Mouse (Mus musculus): ENCODE measurements at regions not wholly inside any gene's neighbourhood (a gene's known extent, or its start where the extent isn't known, plus 50 kb on each side); places are given as distances from the start of the nearest gene placed in this dataset.
A peak's percentile ranks its signal among the peaks of the same experiment; 100 is the strongest.

DNA sequence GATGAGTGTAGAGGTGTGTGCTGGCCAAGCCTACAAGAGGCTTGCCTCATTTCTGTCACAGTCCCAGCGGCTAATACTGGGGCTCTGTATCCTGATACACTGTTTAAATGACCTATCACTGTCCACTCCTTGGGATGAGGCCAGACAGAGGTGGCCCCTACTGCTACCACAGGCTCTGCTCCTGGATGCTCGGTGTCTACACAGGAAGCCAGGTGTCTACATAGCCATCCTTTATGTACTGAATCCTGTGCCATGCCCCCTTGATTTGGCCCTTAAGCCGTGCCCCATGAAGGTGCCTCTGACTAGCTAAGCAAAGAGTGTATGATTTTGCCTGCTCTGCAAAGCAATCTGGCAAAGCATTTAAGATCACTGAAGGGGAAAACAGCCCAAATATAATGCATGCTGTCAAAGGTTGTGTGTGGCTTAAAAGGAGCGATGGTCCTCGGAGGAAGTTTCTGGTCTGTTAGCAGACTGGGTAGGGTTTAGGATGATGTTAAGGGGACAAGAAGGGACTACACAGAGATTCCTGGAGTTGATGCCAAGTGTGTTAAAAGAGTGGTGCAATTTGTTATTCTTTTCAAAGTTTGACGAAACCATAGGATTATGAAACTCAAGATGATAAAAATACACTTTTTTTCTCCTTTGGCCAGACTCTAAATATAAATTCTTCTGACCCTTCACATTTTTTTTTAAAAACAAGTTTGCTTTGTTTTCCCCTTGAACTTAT is 104.2 kb downstream of the E030025P04Rik start:
- peak; percentile 3 to 16 for DNase-seq

DNA sequence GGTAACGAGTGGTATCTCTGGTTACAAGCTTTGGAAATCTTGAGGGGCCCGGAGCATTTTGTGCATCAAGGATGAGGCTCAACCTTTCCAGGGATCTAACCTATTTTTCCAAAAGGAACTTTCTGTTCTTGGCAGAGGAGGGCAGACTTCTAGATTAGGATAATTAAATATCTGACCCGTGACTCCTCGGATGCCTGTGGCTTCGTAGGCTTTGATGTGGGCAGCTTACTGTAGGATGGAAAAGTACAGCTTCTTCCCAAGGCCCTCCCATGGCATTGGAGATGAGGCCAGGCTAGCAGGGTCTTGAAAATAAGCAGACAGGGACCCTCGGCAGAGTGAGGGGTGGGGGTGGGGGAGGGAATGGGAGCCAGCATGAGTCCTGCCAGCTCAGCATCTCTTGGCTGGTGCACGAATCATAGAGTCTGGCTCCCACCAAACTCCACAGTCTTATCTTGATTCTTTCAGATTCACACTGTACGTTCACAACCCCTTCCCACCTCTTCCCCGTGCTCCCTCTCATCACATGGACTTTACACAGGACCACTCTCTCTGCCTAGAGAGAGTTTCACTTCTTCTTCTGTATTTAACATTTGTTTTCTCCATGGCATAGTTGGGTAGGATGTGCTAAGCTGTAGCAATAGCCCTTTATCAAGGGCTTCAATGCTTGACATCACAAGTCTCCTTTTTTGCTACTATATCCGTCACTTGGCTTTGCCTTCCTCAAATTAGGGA is 104.9 kb downstream of the E030025P04Rik start:
- DNase-seq: peak in 1 of 2 experiments; percentile 8

DNA sequence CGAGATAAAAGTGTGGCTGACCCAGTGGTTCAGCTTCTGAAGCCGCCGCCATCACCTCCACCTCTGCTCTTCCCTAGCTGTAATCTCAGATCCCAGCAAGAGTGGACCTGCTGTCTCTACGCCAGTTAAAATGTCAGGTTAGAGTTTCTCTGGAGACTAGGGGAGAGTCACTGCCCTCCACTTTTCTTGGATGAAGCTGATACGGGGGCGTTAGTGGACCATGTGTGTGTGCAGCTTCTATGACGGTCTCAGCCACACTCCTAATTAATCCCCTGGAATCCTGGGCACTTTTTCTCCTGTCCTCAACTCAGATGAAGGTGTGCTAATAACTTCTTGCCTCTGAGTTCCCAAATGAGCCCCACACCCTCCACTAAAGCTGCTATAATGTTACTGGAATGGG is 106.0 kb downstream of the E030025P04Rik start:
- no peak for DNase-seq

DNA sequence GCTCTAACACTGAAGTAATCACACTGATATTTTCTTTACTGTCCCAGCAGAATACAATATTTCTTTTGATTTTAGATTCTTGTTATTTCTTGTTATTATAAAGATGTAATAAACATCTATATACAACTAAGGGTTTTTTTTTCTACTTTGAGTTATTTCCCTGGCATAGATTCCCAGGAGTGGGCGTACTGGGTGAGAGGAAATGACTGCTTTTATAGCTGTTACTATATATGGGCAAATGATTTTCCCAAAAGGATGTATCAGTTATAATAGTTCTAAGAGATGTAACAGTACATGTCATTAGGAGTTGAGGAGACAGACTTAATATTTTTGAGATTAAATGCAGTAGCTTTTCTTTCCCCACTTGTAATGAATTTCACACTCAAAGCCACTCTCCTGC is 109.6 kb downstream of the E030025P04Rik start:
- no peak for DNase-seq

DNA sequence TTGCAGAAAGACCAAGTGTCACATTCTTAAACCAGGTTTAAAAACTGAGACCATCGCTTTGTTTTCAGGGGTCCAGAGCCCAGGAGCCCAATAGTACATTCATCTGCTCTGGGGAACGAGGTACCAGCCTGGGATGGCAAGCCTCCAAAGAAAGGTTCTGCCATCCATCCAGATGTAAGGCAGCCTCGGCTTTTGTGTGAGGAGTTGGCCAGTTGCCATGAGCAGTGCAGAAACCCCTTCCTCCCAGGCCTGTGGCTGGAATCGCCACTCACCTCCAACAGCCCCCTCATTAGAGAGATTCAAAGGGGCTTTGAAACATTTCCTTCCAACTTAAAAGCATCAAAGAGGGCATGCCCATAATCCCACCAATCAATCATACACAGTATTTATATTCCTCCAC is 110.1 kb downstream of the E030025P04Rik start:
- no peak for DNase-seq

DNA sequence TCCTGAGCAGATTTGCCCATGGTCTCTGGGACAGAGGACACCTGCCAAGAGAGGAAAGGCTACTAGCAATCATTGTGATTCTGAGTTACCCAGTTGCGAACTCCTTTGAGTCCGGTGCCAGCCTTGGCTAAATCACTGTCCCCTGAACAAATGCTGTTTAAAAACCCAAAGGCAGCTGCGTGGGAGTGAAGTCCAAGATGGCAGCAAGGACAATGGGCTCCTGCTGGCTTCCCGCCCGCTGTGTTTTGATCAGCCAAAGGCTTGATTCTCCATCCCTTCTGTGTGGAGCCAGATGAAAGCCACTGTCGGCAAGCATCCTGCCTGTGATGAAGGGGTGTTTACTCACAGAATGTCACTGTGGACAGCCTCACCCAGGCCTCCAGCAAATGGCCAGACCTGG is 111.4 kb downstream of the E030025P04Rik start:
- peak in 1 of 2 experiments; percentile 5 for DNase-seq

DNA sequence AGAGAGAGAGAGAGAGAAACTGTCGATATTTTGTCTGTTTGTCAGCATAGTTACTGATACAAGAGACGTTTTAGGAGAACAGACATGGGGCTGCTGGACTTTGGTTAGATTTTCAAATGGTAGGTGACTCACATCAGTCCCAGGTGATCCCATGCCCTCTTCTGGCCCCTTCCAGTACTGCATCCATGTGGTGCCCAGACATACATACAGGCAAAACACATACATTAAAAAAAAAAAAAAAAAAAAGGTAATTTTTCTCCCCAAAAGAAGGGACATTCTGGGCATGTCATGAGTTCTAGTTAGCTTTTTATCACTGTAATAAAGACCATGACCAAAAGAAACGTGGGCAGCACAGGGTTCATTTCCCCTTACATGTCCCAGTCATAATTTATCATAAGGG is 110.3 kb downstream of the Axin2 start:
- DNase-seq: peak; percentile 42 to 53

DNA sequence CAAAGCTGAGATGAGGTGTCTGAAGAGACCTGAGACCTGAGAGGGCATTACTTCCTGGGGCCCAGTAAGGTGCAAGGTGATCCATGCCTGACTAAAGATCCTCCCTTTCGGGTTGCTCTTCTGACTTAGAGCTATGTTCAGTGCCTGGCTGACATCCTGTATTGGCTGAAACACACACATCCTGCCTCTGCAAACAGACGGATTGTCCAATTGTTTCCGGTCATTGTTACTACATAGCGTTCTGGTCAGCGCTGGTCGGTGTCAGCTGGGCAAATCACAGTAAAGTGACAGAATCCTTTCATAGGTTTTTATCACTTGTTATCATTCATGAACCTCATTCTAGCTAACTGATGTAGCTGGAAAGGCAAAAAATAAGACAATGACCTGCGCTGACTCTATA is 109.7 kb downstream of the Axin2 start:
- DNase-seq: no peak

DNA sequence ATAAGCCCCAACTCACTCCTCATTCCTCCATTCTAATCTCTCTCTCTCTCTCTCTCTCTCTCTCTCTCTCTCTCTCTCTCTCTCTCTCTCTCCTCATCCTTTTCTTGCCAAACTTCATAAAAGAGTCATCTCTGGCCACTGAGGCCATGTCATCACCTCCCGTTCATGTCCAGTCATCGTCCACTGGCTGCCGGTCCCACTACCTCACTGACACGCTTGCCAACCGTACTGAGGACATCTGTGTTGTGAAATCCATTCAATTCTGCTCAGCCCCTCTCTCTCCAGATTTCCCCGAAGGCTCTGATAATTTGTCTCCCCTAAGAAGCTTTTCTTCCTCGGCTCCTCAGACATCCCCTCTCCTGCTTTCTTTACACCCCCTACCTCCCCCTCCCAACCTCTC is 94.7 kb downstream of the Axin2 start:
- no peak for DNase-seq

DNA sequence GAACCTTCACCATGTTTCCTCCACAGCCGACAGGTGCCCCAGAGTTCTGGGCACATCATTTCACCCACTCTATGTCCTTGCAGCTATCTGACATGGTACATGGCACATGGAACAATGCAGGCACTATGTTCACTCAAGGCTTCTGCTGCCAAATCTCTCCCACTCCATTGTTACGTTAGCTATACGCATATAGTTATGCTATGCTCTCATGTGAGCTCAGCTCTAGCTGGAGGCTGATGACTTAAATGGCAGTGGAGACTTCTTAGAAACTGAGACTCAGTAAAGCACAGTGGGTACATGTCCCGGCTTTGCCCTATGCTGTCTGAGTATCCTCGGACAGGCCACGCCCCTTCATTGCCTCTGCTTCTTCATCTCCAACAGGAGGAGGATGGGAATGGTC is 91.0 kb downstream of the Axin2 start:
- DNase-seq: no peak

DNA sequence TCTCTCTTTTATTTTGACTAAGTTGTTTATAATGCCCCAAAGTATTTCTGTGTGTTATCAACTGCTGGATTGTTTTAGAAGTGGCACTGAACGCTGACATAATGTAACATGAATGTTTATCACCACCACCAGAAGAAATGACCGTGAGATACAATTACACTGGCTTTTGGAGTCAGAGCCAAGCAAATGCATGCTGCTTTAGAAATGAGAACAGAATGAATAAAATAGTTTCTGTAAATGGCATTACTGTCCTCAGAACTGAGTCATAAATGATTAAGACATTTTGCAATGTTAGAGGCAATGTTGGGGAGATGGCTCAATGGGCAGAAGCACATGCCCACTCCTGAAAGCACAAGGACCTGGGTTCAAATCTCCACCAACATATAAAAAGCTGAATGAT is 88.7 kb downstream of the Axin2 start:
- no peak for DNase-seq

DNA sequence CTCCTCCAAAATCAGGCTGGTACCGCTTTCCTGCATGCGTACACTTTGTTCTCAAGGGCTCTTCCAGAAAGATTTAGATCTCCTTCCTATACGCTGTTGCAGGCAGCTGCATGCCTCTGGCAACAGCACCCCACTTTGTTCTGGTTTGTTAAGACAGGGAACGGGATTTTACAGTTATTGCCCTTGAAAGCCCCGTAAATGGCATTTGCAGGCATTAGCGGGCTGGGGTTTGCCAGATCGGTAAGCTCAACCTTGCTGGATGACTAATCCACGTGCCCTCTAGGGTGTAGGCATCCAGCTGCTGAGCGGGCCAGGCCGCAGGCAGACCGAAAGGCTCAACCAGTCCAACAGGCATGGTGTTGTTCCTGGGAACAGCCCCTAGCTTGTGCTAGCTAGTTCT is 85.5 kb downstream of the Axin2 start:
- no peak for DNase-seq

Measured in cerebellum, adult 18-20 months (tissue).